Mouse (Mus musculus) kidney, adult 2 months (tissue): ENCODE results near the gene Gltpd2.

Source experiments
- CTCF ChIP-seq: fragments of 200-500 bp; conservative IDR thresholded peaks from 2 replicates; pipeline ENCODE4 v1.5.1; 2011; ENCODE audit warnings: low read depth, mild to moderate bottlenecking, control low read depth, low read length, moderate library complexity, mixed read lengths; ENCODE audit not compliant: insufficient read depth, insufficient read length
- POLR2A ChIP-seq: fragments of 200-500 bp; IDR thresholded peaks from one replicate; pipeline ENCODE4 v1.6.1; 2011; ENCODE audit warnings: low read depth, low read length, control low read depth

DNA sequence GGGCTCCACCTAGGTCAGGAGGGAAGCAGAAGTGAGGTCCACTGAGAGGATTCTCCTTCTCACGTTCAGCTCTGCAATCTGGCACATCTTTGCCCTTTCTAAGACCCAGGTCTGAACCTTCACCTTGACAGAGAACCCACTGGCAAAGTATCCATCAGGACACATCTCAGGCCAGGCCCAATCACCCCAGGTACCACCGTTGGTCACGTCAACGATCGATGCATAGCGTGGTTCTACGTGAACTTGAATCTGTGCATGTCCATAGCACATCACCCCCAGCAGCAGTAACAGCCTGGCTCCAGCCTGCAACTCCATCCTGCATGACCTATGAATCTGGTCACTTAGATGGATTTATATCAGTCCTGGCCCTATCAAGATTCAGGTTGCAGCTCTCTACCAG is 4.7 kb upstream of the Gltpd2 start, which contains the start of gene Vmo1:
- TF ChIP-seq CTCF (no peak), POLR2A (no peak)
